Mouse (Mus musculus): ENCODE results near the gene Trpm3. TPM values are rescaled to one million over a fixed set of nuclear protein-coding genes. Genes with fewer than 3 reads are reported as not detected.

Trpm3 gene
- polyA plus RNA-seq, 1 experiment from 2014 or later = 39.8 TPM

- Histone ChIP-seq H3K4me3 (ENCODE audit: low read length) (no peak overlapping the region), H3K4me2 (ENCODE audit: low read length) (no peak overlapping the region), H3K9me3 (ENCODE audit: control insufficient read depth, low read length) (no peaks in the 10 kb centered on the region), H3K27ac (ENCODE audit: low read depth, low read length) (no peak overlapping the region), H3K36me3 (ENCODE audit: control insufficient read depth, insufficient read depth, low read length) (no peaks in the 10 kb centered on the region; the same call in 1 of the 2 replicates), H3K9ac (ENCODE audit: low read depth, low read length) (no peak overlapping the region), H3K27me3 (replicated peaks; ENCODE audit: control insufficient read depth, insufficient read depth, low read length) (no peaks in the 10 kb centered on the region), H3K4me1 (ENCODE audit: control insufficient read depth, insufficient read depth, low read depth, low read length) (no peaks in the 10 kb centered on the region)
- ATAC-seq = 0 out of 2 replicates have a peak, but pooled peaks have one; percentile 68
- WGBS = 56% methylated on average over 5 of the region's 5 CpGs
These were observed 838.7 kb downstream of the Trpm3 start for GRCm38 (mm10) chr19:22977508-22977907.

- Histone ChIP-seq H3K4me1 (ENCODE audit: control insufficient read depth, insufficient read depth, low read depth, low read length) (no peaks in the 10 kb centered on the region), H3K4me3 (ENCODE audit: low read length) (no peak overlapping the region)
- WGBS = 91% methylated on average over 7 of the region's 7 CpGs
These were observed 839.9 kb downstream of the Trpm3 start for GRCm38 (mm10) chr19:22978763-22979162.

GRCm38 (mm10) chr19:22979191-22979590 lies 840.3 kb downstream of the Trpm3 start:
- Histone ChIP-seq H3K9me3 (ENCODE audit: control insufficient read depth, low read length) (no peaks in the 10 kb centered on the region), H3K27me3 (replicated peaks; ENCODE audit: control insufficient read depth, insufficient read depth, low read length) (no peaks in the 10 kb centered on the region), H3K4me3 (ENCODE audit: low read length) (no peak overlapping the region), H3K27ac (ENCODE audit: low read depth, low read length) (no peak overlapping the region), H3K36me3 (ENCODE audit: control insufficient read depth, insufficient read depth, low read length) (peaks cover 2% of the 10 kb centered on the region; the same call in 1 of the 2 replicates), H3K4me2 (ENCODE audit: low read length) (no peak overlapping the region), H3K4me1 (ENCODE audit: control insufficient read depth, insufficient read depth, low read depth, low read length) (no peaks in the 10 kb centered on the region), H3K9ac (ENCODE audit: low read depth, low read length) (no peak overlapping the region)
- ATAC-seq = no peak
- WGBS = 68% methylated on average over 1 of the region's 1 CpGs

More at GRCm38 (mm10) chr19:22978763-22979162, 839.9 kb downstream of the Trpm3 start:
- no peak for ATAC-seq
- H3K27me3 ChIP-seq (replicated peaks; ENCODE audit: control insufficient read depth, insufficient read depth, low read length) = no peaks in the 10 kb centered on the region
- no peak overlapping the region for H3K9ac ChIP-seq (ENCODE audit: low read depth, low read length)
- H3K4me2 ChIP-seq (ENCODE audit: low read length) = no peak overlapping the region
- no peaks in the 10 kb centered on the region for H3K9me3 ChIP-seq (ENCODE audit: control insufficient read depth, low read length)
- H3K27ac ChIP-seq (ENCODE audit: low read depth, low read length) = no peak overlapping the region
- peaks cover 2% of the 10 kb centered on the region; the same call in 1 of the 2 replicates for H3K36me3 ChIP-seq (ENCODE audit: control insufficient read depth, insufficient read depth, low read length)

GRCm38 (mm10) chr19:22987914-22988313 lies 849.1 kb downstream of the Trpm3 start:
- Histone ChIP-seq H3K4me1 (ENCODE audit: control insufficient read depth, insufficient read depth, low read depth, low read length) (no peaks in the 10 kb centered on the region), H3K9ac (ENCODE audit: low read depth, low read length) (no peak overlapping the region)
- ATAC-seq = no peak

GRCm38 (mm10) chr19:22993946-22994345 lies 855.1 kb downstream of the Trpm3 start:
- no peaks in the 10 kb centered on the region for H3K36me3 ChIP-seq (ENCODE audit: control insufficient read depth, insufficient read depth, low read length)
- H3K4me1 ChIP-seq (ENCODE audit: control insufficient read depth, insufficient read depth, low read depth, low read length) = no peaks in the 10 kb centered on the region
- no peaks in the 10 kb centered on the region for H3K27me3 ChIP-seq (replicated peaks; ENCODE audit: control insufficient read depth, insufficient read depth, low read length)
- no peak for ATAC-seq
- H3K4me2 ChIP-seq (ENCODE audit: low read length) = no peak overlapping the region
- 83% methylated on average over 4 of the region's 4 CpGs for WGBS
- 0 out of 2 replicates have a peak, but pooled peaks cover 2% of the 10 kb centered on the region for H3K9me3 ChIP-seq (ENCODE audit: control insufficient read depth, low read length)
- no peak overlapping the region for H3K4me3 ChIP-seq (ENCODE audit: low read length)
- no peak overlapping the region for H3K9ac ChIP-seq (ENCODE audit: low read depth, low read length)
- no peak overlapping the region for H3K27ac ChIP-seq (ENCODE audit: low read depth, low read length)

More at GRCm38 (mm10) chr19:22987914-22988313, 849.1 kb downstream of the Trpm3 start:
- Histone ChIP-seq H3K36me3 (ENCODE audit: control insufficient read depth, insufficient read depth, low read length) (peaks cover 13% of the 10 kb centered on the region; the same call in 1 of the 2 replicates), H3K4me3 (ENCODE audit: low read length) (no peak overlapping the region), H3K27me3 (replicated peaks; ENCODE audit: control insufficient read depth, insufficient read depth, low read length) (no peaks in the 10 kb centered on the region), H3K4me2 (ENCODE audit: low read length) (no peak overlapping the region), H3K9me3 (ENCODE audit: control insufficient read depth, low read length) (no peaks in the 10 kb centered on the region), H3K27ac (ENCODE audit: low read depth, low read length) (no peak overlapping the region)
- WGBS = 96% methylated on average over 12 of the region's 12 CpGs

- Histone ChIP-seq H3K27me3 (replicated peaks; ENCODE audit: control insufficient read depth, insufficient read depth, low read length) (no peaks in the 10 kb centered on the region), H3K4me2 (ENCODE audit: low read length) (no peak overlapping the region), H3K4me1 (ENCODE audit: control insufficient read depth, insufficient read depth, low read depth, low read length) (no peaks in the 10 kb centered on the region), H3K4me3 (ENCODE audit: low read length) (no peak overlapping the region), H3K9ac (ENCODE audit: low read depth, low read length) (no peak overlapping the region), H3K36me3 (ENCODE audit: control insufficient read depth, insufficient read depth, low read length) (no peaks in the 10 kb centered on the region), H3K9me3 (ENCODE audit: control insufficient read depth, low read length) (0 out of 2 replicates have a peak, but pooled peaks cover 2% of the 10 kb centered on the region), H3K27ac (ENCODE audit: low read depth, low read length) (no peak overlapping the region)
- 89% methylated on average over 5 of the region's 5 CpGs for WGBS
- ATAC-seq = no peak
These were observed 855.7 kb downstream of the Trpm3 start for GRCm38 (mm10) chr19:22994531-22994930.

GRCm38 (mm10) chr19:23000293-23000692 lies 861.4 kb downstream of the Trpm3 start:
- Histone ChIP-seq H3K4me1 (ENCODE audit: control insufficient read depth, insufficient read depth, low read depth, low read length) (no peaks in the 10 kb centered on the region), H3K27me3 (replicated peaks; ENCODE audit: control insufficient read depth, insufficient read depth, low read length) (no peaks in the 10 kb centered on the region), H3K4me3 (ENCODE audit: low read length) (no peak overlapping the region), H3K36me3 (ENCODE audit: control insufficient read depth, insufficient read depth, low read length) (no peaks in the 10 kb centered on the region), H3K27ac (ENCODE audit: low read depth, low read length) (no peak overlapping the region), H3K9me3 (ENCODE audit: control insufficient read depth, low read length) (0 out of 2 replicates have a peak, but pooled peaks cover 2% of the 10 kb centered on the region), H3K4me2 (ENCODE audit: low read length) (no peak overlapping the region), H3K9ac (ENCODE audit: low read depth, low read length) (no peak overlapping the region)
- ATAC-seq = no peak
- 97% methylated on average over 1 of the region's 1 CpGs for WGBS

GRCm38 (mm10) chr19:23003861-23004260 lies 865.0 kb downstream of the Trpm3 start:
- no peak overlapping the region for H3K4me3 ChIP-seq (ENCODE audit: low read length)
- no peak overlapping the region for H3K27ac ChIP-seq (ENCODE audit: low read depth, low read length)
- H3K4me1 ChIP-seq (ENCODE audit: control insufficient read depth, insufficient read depth, low read depth, low read length) = 0 out of 2 replicates have a peak, but pooled peaks cover 2% of the 10 kb centered on the region
- WGBS = 42% methylated on average over 8 of the region's 8 CpGs
- ATAC-seq = 0 out of 2 replicates have a peak, but pooled peaks have one; percentile 55
- no peaks in the 10 kb centered on the region for H3K9me3 ChIP-seq (ENCODE audit: control insufficient read depth, low read length)
- no peaks in the 10 kb centered on the region for H3K27me3 ChIP-seq (replicated peaks; ENCODE audit: control insufficient read depth, insufficient read depth, low read length)
- no peak overlapping the region for H3K9ac ChIP-seq (ENCODE audit: low read depth, low read length)
- H3K36me3 ChIP-seq (ENCODE audit: control insufficient read depth, insufficient read depth, low read length) = no peaks in the 10 kb centered on the region
- H3K4me2 ChIP-seq (ENCODE audit: low read length) = no peak overlapping the region

- Histone ChIP-seq H3K9me3 (ENCODE audit: control insufficient read depth, low read length) (no peaks in the 10 kb centered on the region), H3K4me2 (ENCODE audit: low read length) (no peak overlapping the region), H3K4me1 (ENCODE audit: control insufficient read depth, insufficient read depth, low read depth, low read length) (0 out of 2 replicates have a peak, but pooled peaks cover 2% of the 10 kb centered on the region), H3K9ac (ENCODE audit: low read depth, low read length) (no peak overlapping the region), H3K27ac (ENCODE audit: low read depth, low read length) (no peak overlapping the region), H3K27me3 (replicated peaks; ENCODE audit: control insufficient read depth, insufficient read depth, low read length) (no peaks in the 10 kb centered on the region), H3K4me3 (ENCODE audit: low read length) (no peak overlapping the region), H3K36me3 (ENCODE audit: control insufficient read depth, insufficient read depth, low read length) (no peaks in the 10 kb centered on the region)
- WGBS = 88% methylated on average over 7 of the region's 7 CpGs
- no peak for ATAC-seq
These were observed 867.0 kb downstream of the Trpm3 start for GRCm38 (mm10) chr19:23005851-23006250.
